Mouse (Mus musculus) left cerebral cortex, postnatal 14 days (tissue): ENCODE results near the gene Actb. TPM values are rescaled to one million over a fixed set of nuclear protein-coding genes. Genes with fewer than 3 reads are reported as not detected.
"Not testable (repeated sequence)": the region's sequence is repeated elsewhere in the genome, so short reads cannot be mapped to it uniquely, and the experiment has no call there.

Source experiments
- DNase-seq, 2 experiments: peaks; one replicate each; pipeline ENCODE4 v3.0.0; 2021 to 2022; ENCODE audit warnings: low spot score in 2 of 2, mixed read lengths in 1 of 2
- intact Hi-C: fragments of 180-260 bp; cut with DNase I; formaldehyde crosslinking; loops from one replicate; pipeline ENCODE4 v1.15.1; 2025
- total RNA-seq, 2 experiments: library from RNA; stranded (reverse); gene quantifications; 2 replicates each; pipeline ENCODE4 v1.2.3; 2021

Actb gene
- total RNA-seq, 2 experiments from 2014 or later: 3,011 to 3,018 TPM

DNA sequence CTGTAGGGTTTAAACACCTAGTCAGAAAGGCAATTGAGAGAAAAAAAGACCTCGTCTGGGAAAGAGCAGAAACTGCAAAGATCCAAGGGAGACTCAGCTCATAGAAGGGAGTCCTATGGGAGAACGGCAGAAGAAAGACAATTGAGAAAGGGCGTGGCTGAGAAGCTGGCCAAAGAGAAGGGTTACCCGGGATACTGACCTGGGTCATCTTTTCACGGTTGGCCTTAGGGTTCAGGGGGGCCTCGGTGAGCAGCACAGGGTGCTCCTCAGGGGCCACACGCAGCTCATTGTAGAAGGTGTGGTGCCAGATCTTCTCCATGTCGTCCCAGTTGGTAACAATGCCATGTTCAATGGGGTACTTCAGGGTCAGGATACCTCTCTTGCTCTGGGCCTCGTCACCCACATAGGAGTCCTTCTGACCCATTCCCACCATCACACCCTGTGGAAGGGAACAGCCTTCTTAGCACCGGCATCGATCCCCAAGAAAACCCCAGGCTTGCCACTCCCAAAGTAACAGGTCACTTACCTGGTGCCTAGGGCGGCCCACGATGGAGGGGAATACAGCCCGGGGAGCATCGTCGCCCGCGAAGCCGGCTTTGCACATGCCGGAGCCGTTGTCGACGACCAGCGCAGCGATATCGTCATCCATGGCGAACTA is 1.4 kb downstream of the Actb start:
- intact Hi-C loops: loop anchor here (2.0 kb wide), 1 partner anchor 90 kb away; no protein-coding TSS in a partner anchor
- DNase-seq: no peak

DNA sequence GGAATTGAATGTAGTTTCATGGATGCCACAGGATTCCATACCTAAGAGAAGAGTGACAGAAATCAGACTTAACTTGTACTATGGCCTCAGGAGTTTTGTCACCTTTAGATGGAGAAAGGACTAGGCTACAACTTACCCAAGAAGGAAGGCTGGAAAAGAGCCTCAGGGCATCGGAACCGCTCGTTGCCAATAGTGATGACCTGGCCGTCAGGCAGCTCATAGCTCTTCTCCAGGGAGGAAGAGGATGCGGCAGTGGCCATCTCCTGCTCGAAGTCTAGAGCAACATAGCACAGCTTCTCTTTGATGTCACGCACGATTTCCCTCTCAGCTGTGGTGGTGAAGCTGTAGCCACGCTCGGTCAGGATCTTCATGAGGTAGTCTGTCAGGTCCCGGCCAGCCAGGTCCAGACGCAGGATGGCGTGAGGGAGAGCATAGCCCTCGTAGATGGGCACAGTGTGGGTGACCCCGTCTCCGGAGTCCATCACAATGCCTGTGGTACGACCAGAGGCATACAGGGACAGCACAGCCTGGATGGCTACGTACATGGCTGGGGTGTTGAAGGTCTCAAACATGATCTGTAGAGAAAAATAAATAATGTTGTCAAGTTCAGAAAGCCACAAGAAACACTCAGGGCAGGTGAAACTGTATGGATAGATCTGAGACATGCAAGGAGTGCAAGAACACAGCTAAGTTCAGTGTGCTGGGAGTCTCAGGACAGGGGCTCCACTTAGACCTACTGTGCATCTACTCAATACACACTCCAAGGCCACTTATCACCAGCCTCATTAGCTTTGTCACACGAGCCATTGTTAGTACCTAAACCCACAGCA is 2.1 kb downstream of the Actb start:
- intact Hi-C loops: loop anchor here (2.0 kb wide), 1 partner anchor 90 kb away; no protein-coding TSS in a partner anchor
- no peak for DNase-seq

DNA sequence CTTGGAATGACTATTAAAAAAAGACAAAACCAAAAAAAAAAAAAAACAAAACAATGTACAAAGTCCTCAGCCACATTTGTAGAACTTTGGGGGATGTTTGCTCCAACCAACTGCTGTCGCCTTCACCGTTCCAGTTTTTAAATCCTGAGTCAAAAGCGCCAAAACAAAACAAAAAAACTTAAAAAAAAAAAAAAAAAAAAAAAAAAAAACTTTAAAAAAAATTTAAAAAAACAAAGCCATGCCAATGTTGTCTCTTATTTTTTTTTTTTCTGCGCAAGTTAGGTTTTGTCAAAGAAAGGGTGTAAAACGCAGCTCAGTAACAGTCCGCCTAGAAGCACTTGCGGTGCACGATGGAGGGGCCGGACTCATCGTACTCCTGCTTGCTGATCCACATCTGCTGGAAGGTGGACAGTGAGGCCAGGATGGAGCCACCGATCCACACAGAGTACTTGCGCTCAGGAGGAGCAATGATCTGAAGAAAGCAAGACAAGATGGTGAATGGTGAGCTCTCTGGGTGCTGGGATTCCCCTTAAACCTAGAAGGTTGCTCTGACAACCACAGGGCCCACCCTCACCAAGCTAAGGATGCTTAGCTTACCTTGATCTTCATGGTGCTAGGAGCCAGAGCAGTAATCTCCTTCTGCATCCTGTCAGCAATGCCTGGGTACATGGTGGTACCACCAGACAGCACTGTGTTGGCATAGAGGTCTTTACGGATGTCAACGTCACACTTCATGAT is 2.9 kb downstream of the Actb start:
- peak in 1 of 2 experiments; percentile 28 for DNase-seq
- intact Hi-C loops: loop anchor here (2.0 kb wide), 1 partner anchor 89 kb away; no protein-coding TSS in a partner anchor

DNA sequence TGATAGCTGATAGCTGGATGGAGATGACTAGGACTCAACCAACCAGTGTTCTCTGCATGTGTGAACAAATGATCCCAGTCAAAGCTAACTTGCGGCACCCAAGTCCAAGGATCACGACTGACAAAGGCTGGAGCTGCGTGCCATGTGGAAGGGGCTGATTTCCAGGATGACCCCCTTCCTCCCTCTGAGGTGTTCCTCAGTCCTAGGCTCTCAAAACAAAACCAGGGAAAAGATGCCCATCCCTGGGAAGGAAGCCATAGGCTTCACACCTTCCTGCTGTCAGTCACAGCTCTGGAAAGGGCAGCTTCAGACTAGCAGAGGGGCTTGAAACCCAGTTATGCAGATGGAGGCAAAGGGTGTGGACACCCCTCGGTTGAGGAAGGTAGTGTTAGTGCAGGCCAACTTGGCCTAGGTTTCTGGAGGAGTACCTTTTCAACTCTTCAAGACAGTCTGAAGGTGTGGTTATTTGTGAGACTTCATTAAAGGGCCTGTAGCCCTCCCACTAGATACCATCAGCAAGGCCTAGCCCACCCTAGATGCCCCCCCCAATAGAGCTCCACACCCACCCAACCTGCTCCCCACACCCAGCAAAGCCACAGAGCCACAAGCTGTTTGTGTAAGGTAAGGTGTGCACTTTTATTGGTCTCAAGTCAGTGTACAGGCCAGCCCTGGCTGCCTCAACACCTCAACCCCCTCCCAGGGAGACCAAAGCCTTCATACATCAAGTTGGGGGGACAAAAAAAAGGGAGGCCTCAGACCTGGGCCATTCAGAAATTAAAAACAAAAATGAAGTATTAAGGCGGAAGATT is 3.8 kb downstream of the Actb start:
- DNase-seq: no peak
- intact Hi-C loops: no loop called here

DNA sequence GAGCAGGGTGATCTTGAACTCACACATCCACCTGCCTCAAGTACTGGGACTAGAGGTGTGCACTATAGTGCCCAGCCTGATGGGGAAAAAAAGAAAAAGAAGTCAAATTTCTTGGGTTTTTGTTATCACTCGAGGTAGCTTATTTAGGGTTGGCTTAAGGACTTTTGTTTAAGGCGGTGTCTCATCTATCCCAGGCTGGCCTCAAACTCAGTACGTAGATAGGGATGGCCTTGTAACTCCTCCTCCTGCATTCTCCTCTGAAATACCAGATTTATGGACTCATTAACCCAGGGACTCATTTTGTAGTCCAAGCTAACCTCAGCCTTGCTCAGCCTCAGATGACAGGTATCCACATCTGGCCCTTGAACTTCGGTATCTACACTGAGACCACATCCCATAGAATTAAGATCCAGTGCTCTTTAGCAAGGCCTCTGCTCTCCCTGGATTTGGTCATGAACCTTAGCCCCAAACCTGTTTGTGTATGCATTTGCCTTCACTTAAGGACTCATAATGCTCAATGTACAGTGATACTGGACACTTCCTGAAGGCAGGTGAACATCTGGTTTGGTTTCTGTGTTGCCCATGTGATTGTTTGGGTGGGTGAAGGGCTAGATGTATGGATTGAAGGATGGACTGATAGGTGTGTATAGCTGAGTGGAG is 4.6 kb downstream of the Actb start:
- no peak for DNase-seq
- intact Hi-C loops: no loop called here

DNA sequence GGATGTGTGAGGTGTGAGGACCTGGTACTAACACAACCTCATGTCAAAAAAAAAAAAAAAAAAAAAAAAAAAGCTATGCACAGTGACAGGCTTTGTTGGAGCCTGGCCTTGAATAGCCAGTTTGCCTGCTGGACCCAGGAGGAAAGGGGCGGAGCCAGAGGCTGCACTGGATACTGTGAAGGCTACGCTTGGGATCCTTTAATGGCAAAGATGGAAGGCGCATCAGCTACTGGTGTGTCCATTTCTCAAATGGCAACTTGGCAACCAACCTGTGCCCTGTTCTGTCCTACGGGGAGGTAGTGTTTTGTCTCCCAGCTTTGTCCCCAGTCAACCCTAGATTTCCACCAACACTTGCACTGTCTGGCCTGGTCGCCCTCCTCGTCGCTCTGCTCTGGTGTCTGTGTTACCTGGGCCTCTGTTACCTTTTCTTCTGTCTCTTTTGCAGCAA is 5.2 kb downstream of the Actb start:
- intact Hi-C loops: no loop called here
- no peak for DNase-seq

DNA sequence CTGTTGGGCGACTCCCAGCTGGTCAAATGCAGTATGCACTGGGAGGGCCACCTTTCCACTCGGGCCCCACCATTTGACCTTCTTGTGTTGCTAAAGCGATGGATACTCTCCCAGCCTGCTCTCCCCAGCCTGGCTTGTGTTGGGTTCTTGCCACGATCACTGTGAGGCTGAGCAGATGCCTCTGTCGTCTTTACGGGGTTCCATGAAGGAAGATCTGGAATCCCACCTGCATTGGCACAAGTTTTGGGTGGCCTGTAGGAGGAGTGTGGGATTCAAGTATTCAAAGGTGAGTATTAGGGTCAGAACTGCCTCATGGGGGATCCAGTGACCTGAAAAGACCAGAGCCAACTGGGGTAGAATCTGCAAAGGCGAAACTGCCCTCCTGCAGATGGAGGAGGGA is 5.9 kb downstream of the Actb start:
- intact Hi-C loops: no loop called here
- DNase-seq: no peak

DNA sequence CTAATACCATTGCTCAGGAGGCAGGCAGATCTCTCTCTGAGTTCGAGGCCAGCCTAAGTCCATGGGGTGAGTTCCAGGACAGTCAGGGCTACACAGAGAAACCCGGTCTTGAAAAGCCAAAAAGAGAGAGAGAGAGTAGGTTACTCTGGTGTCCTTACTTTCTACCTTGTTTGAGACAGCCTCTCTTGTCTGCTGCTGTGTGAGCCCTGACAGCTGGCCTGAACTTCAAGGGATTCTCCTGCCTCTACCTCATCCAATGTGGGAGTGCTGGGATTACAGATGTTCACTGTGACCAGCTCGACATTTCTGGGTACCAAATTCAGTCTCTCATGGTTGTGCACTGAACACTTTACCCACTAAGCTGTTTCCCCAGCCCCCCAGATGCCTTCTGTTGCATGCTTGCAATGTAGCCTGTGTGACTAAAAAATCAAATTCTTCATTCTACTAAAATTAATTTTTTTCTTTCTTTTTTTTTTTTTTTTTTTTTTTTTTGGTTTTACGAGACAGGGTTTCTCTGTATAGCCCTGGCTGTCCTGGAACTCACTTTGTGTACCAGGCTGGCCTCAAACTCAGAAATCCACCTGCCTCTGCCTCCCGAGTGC is 6.5 kb downstream of the Actb start:
- intact Hi-C loops: no loop called here
- DNase-seq: no peak

DNA sequence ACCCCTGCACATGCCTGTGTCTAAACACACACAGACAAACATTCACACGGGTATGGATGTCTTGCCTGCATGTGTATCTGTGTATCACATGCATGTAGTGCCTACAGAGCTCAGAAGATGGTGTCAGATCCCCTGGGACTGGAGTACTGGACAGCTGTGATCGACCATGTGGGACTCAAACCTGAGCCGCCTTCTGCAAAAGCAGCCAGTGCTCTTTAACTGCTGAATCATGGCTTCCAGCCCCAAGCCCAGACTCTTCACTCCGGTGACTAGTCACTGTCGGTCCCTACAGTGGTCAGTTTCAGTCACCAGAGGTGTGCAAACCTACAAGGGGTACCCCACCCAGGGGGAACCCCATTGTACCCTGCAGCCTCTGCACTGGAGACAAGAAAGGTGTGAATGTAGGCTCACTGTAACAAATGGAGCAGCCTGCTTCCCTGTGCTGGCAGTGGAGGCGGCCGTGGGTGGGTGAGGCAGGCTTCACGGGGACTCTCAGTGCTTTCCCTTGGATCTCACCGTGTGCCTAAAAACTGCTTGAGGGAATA is 7.4 kb downstream of the Actb start:
- DNase-seq: peak; percentile 71 to 84
- intact Hi-C loops: no loop called here

DNA sequence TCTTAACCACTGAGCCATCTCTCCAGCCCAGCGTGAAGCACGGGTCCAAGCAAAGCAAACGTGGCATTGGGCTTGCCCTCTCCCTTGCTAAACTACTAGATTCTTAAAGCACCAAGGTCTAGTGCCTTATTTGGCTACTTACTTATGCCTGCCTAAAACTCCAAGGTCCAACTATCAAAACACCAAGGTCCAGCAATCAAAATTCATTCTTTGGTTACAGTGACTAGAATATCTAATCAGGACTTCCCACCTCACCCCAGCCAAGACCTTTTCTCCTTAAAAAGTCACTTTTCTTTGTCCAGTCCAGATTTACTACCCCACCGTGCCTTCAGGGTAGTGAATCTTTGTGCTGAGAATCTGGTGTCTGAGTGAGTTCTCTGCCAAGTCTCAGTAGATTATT is 8.2 kb downstream of the Actb start:
- no peak for DNase-seq
- intact Hi-C loops: no loop called here

DNA sequence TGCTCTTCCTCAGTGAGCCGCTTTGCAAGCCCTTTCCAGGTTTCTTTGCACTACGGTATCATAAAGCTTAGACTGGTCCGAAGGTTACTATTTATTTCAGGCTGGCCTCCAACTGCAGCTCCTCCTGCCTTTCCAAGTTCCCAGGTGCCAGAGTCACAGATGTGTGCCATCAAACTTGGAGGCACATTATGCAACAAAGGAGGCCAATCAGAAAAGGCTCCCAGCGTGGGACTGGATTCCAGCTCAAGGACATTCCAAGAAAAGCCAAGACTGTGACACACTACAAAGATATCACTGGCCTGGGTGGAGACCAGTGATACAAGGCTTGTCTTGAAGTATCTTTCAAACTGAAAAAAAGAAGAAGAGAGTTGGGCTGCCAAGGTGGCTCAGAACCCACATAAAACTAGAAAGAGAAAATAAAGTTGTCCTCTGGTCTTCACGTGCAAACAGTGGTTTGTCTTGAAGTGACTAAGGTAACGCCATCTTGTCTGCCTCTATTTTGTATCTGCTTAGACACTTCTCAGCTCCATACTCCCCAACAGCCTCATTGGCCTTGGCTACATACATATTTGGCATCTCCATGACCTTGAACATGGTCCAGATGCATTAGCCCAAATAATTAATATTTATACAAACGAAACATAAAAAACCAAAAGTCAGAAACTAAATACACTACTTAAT is 8.8 kb downstream of the Actb start:
- intact Hi-C loops: no loop called here
- no peak for DNase-seq

DNA sequence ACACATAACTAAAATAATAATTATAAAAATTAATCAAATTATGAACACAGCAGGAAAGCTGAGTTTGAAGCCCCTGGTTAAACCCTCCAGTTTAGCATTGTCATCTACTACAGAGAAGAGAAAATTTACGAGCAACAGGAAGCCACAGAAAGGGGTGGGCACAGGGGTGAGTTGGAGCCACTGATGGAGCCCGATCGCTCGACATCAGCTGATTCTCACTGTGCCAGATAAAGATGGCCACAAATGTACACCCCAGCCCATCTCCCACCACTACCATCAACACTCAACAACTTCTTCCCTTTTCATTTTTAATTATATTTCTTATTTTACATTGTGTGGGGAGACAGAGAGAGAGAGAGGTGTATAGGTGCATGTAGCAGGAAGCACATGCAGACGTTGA is 9.8 kb downstream of the Actb start:
- intact Hi-C loops: no loop called here
- DNase-seq: no peak

DNA sequence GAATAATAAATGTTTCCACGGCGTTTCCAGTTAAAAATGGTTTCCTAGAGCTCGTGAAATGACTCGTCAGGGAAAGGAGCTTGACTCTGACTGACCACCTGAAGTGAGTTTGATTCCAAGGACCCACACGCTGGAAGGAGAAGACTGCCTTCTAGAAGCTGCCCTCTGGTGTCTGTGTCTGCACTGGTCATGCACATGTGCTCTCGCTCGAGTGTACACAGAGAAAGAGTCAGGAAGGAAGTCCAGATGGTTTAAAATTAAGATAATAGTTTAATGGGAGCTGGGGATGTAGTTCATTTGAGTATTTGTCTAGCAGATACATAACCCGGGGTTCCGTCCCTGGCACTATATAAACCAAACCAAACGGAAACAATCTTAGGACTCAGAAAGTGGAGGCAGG is 10.4 kb downstream of the Actb start:
- intact Hi-C loops: no loop called here
- no peak for DNase-seq

DNA sequence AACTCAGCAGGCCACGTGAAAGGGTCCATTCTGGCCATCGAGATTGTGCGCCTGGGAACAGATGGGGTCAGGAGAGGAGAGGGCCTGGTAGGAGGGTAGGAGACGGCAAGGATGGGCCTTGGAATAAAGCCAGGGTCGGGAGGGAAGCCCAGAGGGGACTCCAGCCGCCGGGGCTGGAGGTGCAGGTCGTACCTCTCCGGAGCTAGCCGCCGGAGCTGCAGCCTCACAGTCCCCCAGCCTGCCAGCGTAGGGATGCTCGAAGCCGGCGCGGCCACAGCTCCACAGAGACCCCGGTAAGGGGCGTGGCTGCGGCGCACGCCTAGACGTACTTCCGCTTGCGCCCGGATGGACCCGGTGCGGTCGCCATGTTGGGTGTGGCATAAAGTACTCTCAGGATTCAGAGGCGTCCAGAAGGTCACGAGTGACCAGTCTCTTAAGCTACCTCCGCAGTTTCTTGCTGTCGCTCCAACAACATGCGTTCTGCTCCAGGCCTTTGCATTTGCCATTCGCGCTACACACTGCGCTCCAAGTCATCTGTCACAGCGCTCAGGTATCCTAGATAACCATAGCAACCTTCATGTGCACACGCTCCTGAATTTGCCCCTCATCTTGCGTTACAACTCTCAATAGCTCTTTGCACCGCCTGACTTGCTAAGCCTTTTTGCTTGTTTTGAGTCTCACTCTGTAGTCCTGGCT is 11.5 kb downstream of the Actb start, which contains the start of gene Fbxl18:
Gene Fbxl18 (minus strand): TSS at position 504 of the 696 bp plus-strand sequence.
- intact Hi-C loops: no loop called here
- peak; percentile 87 to 90 for DNase-seq

DNA sequence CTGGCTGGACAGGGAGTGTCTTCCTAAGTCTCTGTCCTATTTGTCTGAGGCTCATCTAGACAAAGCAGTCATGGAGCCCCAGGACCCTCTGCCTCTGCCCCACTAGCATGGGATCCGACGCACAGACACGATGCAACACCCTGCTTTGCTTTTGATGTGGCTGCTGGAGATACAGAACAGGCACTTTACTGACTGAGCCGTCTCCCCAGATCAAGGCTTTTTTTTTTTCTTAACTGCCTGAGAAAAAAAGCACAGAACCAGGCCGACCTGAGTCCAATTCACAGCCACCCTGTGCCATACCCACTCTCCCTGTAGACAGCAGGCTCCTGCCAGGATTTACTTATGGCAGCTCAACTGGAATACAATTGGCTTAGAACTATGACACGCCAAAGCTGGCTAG is 15.2 kb downstream of the Actb start:
- no peak for DNase-seq
- intact Hi-C loops: no loop called here

DNA sequence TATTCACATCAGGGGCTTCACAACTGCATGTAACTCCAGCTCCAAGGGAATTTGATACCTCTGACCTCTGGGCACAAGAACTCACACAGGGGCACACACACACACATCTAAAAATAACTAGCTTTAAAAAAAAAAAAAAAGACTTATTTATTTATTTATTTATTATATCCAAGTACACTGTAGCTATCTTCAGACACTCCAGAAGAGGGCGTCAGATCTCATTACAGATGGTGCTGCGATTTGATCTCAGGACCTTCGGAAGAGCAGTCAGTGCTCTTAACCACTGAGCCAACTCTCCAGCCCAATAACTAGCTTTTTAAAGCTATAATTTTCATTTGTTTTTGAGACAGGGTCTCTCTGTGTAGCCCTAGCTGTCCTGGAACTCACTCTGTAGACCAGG is 19.0 kb downstream of the Actb start:
- intact Hi-C loops, DNase-seq: not testable (repeated sequence)

DNA sequence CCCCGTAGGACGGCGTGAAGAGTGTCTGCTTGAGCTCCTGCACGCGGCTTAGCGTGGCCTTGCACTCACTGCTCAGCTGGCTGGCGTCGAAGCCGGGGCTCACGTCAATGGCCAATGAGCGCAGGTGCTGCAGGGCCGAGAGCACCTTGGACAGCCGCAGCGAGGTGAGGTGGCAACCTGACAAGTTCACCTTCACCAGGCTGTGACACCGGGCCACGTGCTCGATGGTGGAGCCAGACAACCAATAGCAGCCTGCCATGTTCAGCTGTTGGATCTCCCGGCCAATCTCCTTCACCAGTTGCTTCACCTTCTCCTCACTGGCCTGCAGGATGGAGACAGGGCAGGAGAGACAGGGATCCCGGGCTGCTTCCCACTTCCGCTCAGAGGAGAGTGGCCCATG is 19.8 kb downstream of the Actb start:
- intact Hi-C loops: no loop called here

More for the DNA sequence above, 19.8 kb downstream of the Actb start:
- no peak for DNase-seq
